Mouse (Mus musculus): Measurements from ENCODE around the gene Klrc1. TPM values are rescaled to one million over a fixed set of nuclear protein-coding genes. Genes with fewer than 3 reads are reported as not detected.
"Not testable (repeated sequence)": the region's sequence is repeated elsewhere in the genome, so short reads cannot be mapped to it uniquely, and the experiment has no call there.

Klrc1 gene
- polyA plus RNA-seq, 1 experiment from 2014 or later = not detected

- not testable (repeated sequence) for H3K36me3 ChIP-seq (replicated peaks; ENCODE audit: control insufficient read depth, insufficient read depth); H3K4me3 ChIP-seq (replicated peaks; ENCODE audit: low read length); H3K9me3 ChIP-seq (ENCODE audit: control insufficient read depth, low read length); H3K4me1 ChIP-seq (replicated peaks; ENCODE audit: control insufficient read depth, insufficient read depth, low read length); H3K27me3 ChIP-seq (ENCODE audit: control insufficient read depth, insufficient read depth, low read length); H3K27ac ChIP-seq; H3K4me2 ChIP-seq (replicated peaks); DNase-seq (ENCODE audit: low spot score); H3K9ac ChIP-seq; ATAC-seq (ENCODE audit: low FRiP score)
- no CpG with 5 or more reads among the region's 3 CpGs for WGBS
Measured at GRCm38 (mm10) chr6:129644054-129644453, 34.7 kb downstream of the Klrc1 start.

GRCm38 (mm10) chr6:129643237-129643636 lies 35.5 kb downstream of the Klrc1 start, which contains the start of gene Klrc3:
TSS of gene Klrc3 (minus strand) at chr6:129643337.
- not testable (repeated sequence) for H3K36me3 ChIP-seq (replicated peaks; ENCODE audit: control insufficient read depth, insufficient read depth); H3K4me2 ChIP-seq (replicated peaks); DNase-seq (ENCODE audit: low spot score); H3K9ac ChIP-seq; H3K27ac ChIP-seq; H3K27me3 ChIP-seq (ENCODE audit: control insufficient read depth, insufficient read depth, low read length); H3K4me1 ChIP-seq (replicated peaks; ENCODE audit: control insufficient read depth, insufficient read depth, low read length); H3K9me3 ChIP-seq (ENCODE audit: control insufficient read depth, low read length); ATAC-seq (ENCODE audit: low FRiP score); H3K4me3 ChIP-seq (replicated peaks; ENCODE audit: low read length)
- 87% methylated on average over 3 of the region's 3 CpGs for WGBS

GRCm38 (mm10) chr6:129631046-129631445 lies 47.7 kb downstream of the Klrc1 start:
- not testable (repeated sequence) for H3K4me2 ChIP-seq (replicated peaks); DNase-seq (ENCODE audit: low spot score); H3K9me3 ChIP-seq (ENCODE audit: control insufficient read depth, low read length); H3K4me1 ChIP-seq (replicated peaks; ENCODE audit: control insufficient read depth, insufficient read depth, low read length); ATAC-seq (ENCODE audit: low FRiP score); H3K9ac ChIP-seq; H3K27ac ChIP-seq; H3K36me3 ChIP-seq (replicated peaks; ENCODE audit: control insufficient read depth, insufficient read depth); H3K27me3 ChIP-seq (ENCODE audit: control insufficient read depth, insufficient read depth, low read length); H3K4me3 ChIP-seq (replicated peaks; ENCODE audit: low read length)
- WGBS = 87% methylated on average over 2 of the region's 2 CpGs

- Histone ChIP-seq H3K4me3 (replicated peaks; ENCODE audit: low read length) (no peak within 1 kb of the TSS), H3K27me3 (ENCODE audit: control insufficient read depth, insufficient read depth, low read length) (no peaks in the 10 kb centered on the region), H3K27ac (no peak within 1 kb of the TSS), H3K36me3 (replicated peaks; ENCODE audit: control insufficient read depth, insufficient read depth) (no peaks in the 10 kb centered on the region), H3K9ac (no peak within 1 kb of the TSS), H3K4me1 (replicated peaks; ENCODE audit: control insufficient read depth, insufficient read depth, low read length) (no peaks in the 10 kb centered on the region), H3K9me3 (ENCODE audit: control insufficient read depth, low read length) (no peaks in the 10 kb centered on the region), H3K4me2 (replicated peaks) (no peak within 1 kb of the TSS)
- no peak for DNase-seq (ENCODE audit: low spot score)
- WGBS = 83% methylated on average over 4 of the region's 4 CpGs
- ATAC-seq (ENCODE audit: low FRiP score) = no peak
Measured at GRCm38 (mm10) chr6:129623735-129624134, 55.0 kb downstream of the Klrc1 start, which contains the start of gene Klrk1. TSS of gene Klrk1 (minus strand) at chr6:129623864.

Small RNA genes lying within 50 kb of the gene (microRNA-seq; reads per million reads assigned to microRNA genes)
- gene Mir680-1 = not detected

Other genes starting within 250 kb of the Klrc1 start
- gene Clec1a, start 227.0 kb downstream of the Klrc1 start, polyA plus RNA-seq (2014; fragmentation: Nextera tagmentation; extraction: Ambion mirVana) = 1.9 and 2.0 TPM in 2 replicates
- gene Olr1, start 171.8 kb downstream of the Klrc1 start, polyA plus RNA-seq (2014; fragmentation: Nextera tagmentation; extraction: Ambion mirVana) = not detected in 2 replicates
- gene Tmem52b, start 166.4 kb downstream of the Klrc1 start, polyA plus RNA-seq (2014; fragmentation: Nextera tagmentation; extraction: Ambion mirVana) = 0.24 TPM in 1 of 2 replicates, not detected in the other
- gene Gabarapl1, start 145.8 kb downstream of the Klrc1 start, polyA plus RNA-seq (2014; fragmentation: Nextera tagmentation; extraction: Ambion mirVana) = 74.7 and 80.9 TPM in 2 replicates
- gene Klre1, start 101.1 kb downstream of the Klrc1 start, polyA plus RNA-seq (2014; fragmentation: Nextera tagmentation; extraction: Ambion mirVana) = not detected in 2 replicates
- gene Klrd1, start 87.2 kb downstream of the Klrc1 start, polyA plus RNA-seq (2014; fragmentation: Nextera tagmentation; extraction: Ambion mirVana) = not detected in 2 replicates
- 0.13 TPM in 1 of 2 replicates, not detected in the other for gene Klrk1, start 55.1 kb downstream of the Klrc1 start, polyA plus RNA-seq (2014; fragmentation: Nextera tagmentation; extraction: Ambion mirVana)
- not detected in 2 replicates for gene Klrc3, start 35.6 kb downstream of the Klrc1 start, polyA plus RNA-seq (2014; fragmentation: Nextera tagmentation; extraction: Ambion mirVana)
- not detected in 2 replicates for gene Klrc2, start 18.3 kb downstream of the Klrc1 start, polyA plus RNA-seq (2014; fragmentation: Nextera tagmentation; extraction: Ambion mirVana)
- 0.26 TPM in 1 of 2 replicates, not detected in the other for gene Klri1, start 38.2 kb upstream of the Klrc1 start, polyA plus RNA-seq (2014; fragmentation: Nextera tagmentation; extraction: Ambion mirVana)
- not detected in 2 replicates for gene Klri2, start 61.5 kb upstream of the Klrc1 start, polyA plus RNA-seq (2014; fragmentation: Nextera tagmentation; extraction: Ambion mirVana)
- gene Gm156, start 105.3 kb upstream of the Klrc1 start, polyA plus RNA-seq (2014; fragmentation: Nextera tagmentation; extraction: Ambion mirVana) = not detected in 2 replicates
- not detected in 2 replicates for gene Gm17631, start 183.7 kb upstream of the Klrc1 start, polyA plus RNA-seq (2014; fragmentation: Nextera tagmentation; extraction: Ambion mirVana)
- not detected in 2 replicates for gene Klra17, start 197.7 kb upstream of the Klrc1 start, polyA plus RNA-seq (2014; fragmentation: Nextera tagmentation; extraction: Ambion mirVana)
- gene Klra5, start 238.7 kb upstream of the Klrc1 start, polyA plus RNA-seq (2014; fragmentation: Nextera tagmentation; extraction: Ambion mirVana) = not detected in 2 replicates

All from hindbrain, embryonic 14.5 days (tissue).